Mouse (Mus musculus) CH12.LX (cell line): ENCODE measurements around the gene Myt1. TPM values are rescaled to one million over a fixed set of nuclear protein-coding genes. Genes with fewer than 3 reads are reported as not detected.

ENCODE experiments used
- DNase-seq: peaks from one replicate; pipeline ENCODE4 v3.0.0-alpha.2; 2013; ENCODE audit errors: extremely low read depth
- H3K27ac ChIP-seq: 2 replicates; pipeline ENCODE4 v1.5.1; 2012; ENCODE audit warnings: low read depth, mild to moderate bottlenecking, control low read depth, moderate library complexity; ENCODE audit not compliant: insufficient read depth
- H3K27me3 ChIP-seq: replicated peaks from 2 replicates; pipeline ENCODE3; 2012; ENCODE audit warnings: inconsistent platforms
- H3K36me3 ChIP-seq, 2 experiments: replicated peaks in 1 of 2; 2 replicates each; pipeline versions ENCODE3 to v1.6.1; 2012; ENCODE audit warnings: inconsistent platforms in 1 of 2, low read length in 1 of 2, mild to moderate bottlenecking in 1 of 2, mixed read lengths in 1 of 2, moderate library complexity in 1 of 2; ENCODE audit not compliant: control insufficient read depth in 1 of 2, insufficient read depth in 1 of 2
- H3K4me1 ChIP-seq, 2 experiments: 2 replicates each; pipeline ENCODE4 v1.6.1; 2012; ENCODE audit warnings: inconsistent platforms in 1 of 2, moderate library complexity in 1 of 2; ENCODE audit not compliant: insufficient read depth in 2 of 2, control insufficient read depth in 1 of 2
- H3K4me2 ChIP-seq: 2 replicates; pipeline ENCODE4 v1.6.1; 2012; ENCODE audit warnings: low read depth, mild to moderate bottlenecking, control low read depth; ENCODE audit not compliant: poor library complexity, insufficient read depth, severe bottlenecking
- H3K4me3 ChIP-seq, 3 experiments: fragments of 150-350 bp in 1 of 3; sonication (generic) in 1 of 3; replicated peaks in 1 of 3; 2 replicates each; pipeline versions ENCODE3 to v1.5.1; 2011 to 2012; ENCODE audit warnings: low read depth in 2 of 3, low read length in 2 of 3, mild to moderate bottlenecking in 2 of 3, moderate library complexity in 2 of 3, control low read depth in 1 of 3, improper control_type of control experiment in 1 of 3, inconsistent platforms in 1 of 3, mixed read lengths in 1 of 3; ENCODE audit not compliant: poor library complexity in 1 of 3
- H3K79me2 ChIP-seq: replicated peaks from 2 replicates; pipeline ENCODE4 v1.6.1; 2012; ENCODE audit warnings: mild to moderate bottlenecking, moderate library complexity; ENCODE audit not compliant: control insufficient read depth, poor library complexity, insufficient read depth, severe bottlenecking; ENCODE audit errors: extremely low read depth
- H3K9ac ChIP-seq: 2 replicates; pipeline ENCODE4 v1.6.1; 2012; ENCODE audit warnings: low read depth, mild to moderate bottlenecking, control low read depth, moderate library complexity; ENCODE audit not compliant: insufficient read depth
- H3K9me3 ChIP-seq: replicated peaks from 2 replicates; pipeline ENCODE3; 2012; ENCODE audit warnings: low read length, inconsistent platforms, mixed read lengths
- CHD2 ChIP-seq: IDR thresholded peaks from 2 replicates; pipeline ENCODE4 v1.6.1; 2011; ENCODE audit warnings: low read length, improper control_type of control experiment
- CTCF ChIP-seq, 2 experiments: IDR thresholded peaks in 1 of 2; conservative IDR thresholded peaks in 1 of 2; 2 replicates each; pipeline ENCODE4 v1.5.1; 2011 to 2012; ENCODE audit warnings: low read depth in 2 of 2, low read length in 2 of 2, improper control_type of control experiment in 1 of 2, inconsistent platforms in 1 of 2, mild to moderate bottlenecking in 1 of 2, moderate library complexity in 1 of 2
- EP300 ChIP-seq: IDR thresholded peaks from 2 replicates; pipeline ENCODE4 v1.6.1; 2011; ENCODE audit warnings: low read length, improper control_type of control experiment
- GABPA ChIP-seq: IDR thresholded peaks from 2 replicates; pipeline ENCODE4 v1.6.1; 2012; ENCODE audit warnings: low read depth, low read length, improper control_type of control experiment, inconsistent platforms; ENCODE audit not compliant: insufficient replicate concordance
- HCFC1 ChIP-seq: IDR thresholded peaks from 2 replicates; pipeline ENCODE4 v1.6.1; 2012; ENCODE audit warnings: low read depth, mild to moderate bottlenecking, inconsistent platforms, low read length, improper control_type of control experiment
- IRF4 ChIP-seq: IDR thresholded peaks from 2 replicates; pipeline ENCODE4 v1.6.1; 2014; ENCODE audit warnings: low read depth, mild to moderate bottlenecking, inconsistent platforms, low read length, improper control_type of control experiment
- KAT2A ChIP-seq: IDR thresholded peaks from 2 replicates; pipeline ENCODE4 v1.6.1; 2012; ENCODE audit warnings: low read length, improper control_type of control experiment, inconsistent platforms; ENCODE audit not compliant: insufficient replicate concordance
- MAFK ChIP-seq: IDR thresholded peaks from 2 replicates; pipeline ENCODE4 v1.6.1; 2011; ENCODE audit warnings: low read length, improper control_type of control experiment; ENCODE audit not compliant: insufficient replicate concordance
- MAX ChIP-seq: IDR thresholded peaks from 2 replicates; pipeline ENCODE4 v1.6.1; 2011; ENCODE audit warnings: low read length, improper control_type of control experiment
- MEF2A ChIP-seq: IDR thresholded peaks from 2 replicates; pipeline ENCODE4 v1.6.1; 2014; ENCODE audit warnings: low read depth, mild to moderate bottlenecking, inconsistent platforms, low read length, improper control_type of control experiment, borderline replicate concordance
- MYC ChIP-seq: IDR thresholded peaks from 2 replicates; pipeline ENCODE4 v1.6.1; 2011; ENCODE audit warnings: low read depth, mild to moderate bottlenecking, improper control_type of control experiment, low read length
- NELFE ChIP-seq: IDR thresholded peaks from 2 replicates; pipeline ENCODE4 v1.6.1; 2011; ENCODE audit warnings: low read depth, low read length, improper control_type of control experiment
- NRF1 ChIP-seq: IDR thresholded peaks from 2 replicates; pipeline ENCODE4 v1.6.1; 2014; ENCODE audit warnings: low read depth, mild to moderate bottlenecking, inconsistent platforms, low read length, improper control_type of control experiment, moderate library complexity
- POLR2A ChIP-seq: IDR thresholded peaks from 2 replicates; pipeline ENCODE4 v1.6.1; 2011; ENCODE audit warnings: low read depth, mild to moderate bottlenecking, improper control_type of control experiment, low read length
- POLR2AphosphoS2 ChIP-seq: IDR thresholded peaks from 2 replicates; pipeline ENCODE4 v1.6.1; 2011; ENCODE audit warnings: low read depth, low read length, improper control_type of control experiment
- SMC3 ChIP-seq: IDR thresholded peaks from 2 replicates; pipeline ENCODE4 v1.6.1; 2011; ENCODE audit warnings: low read depth, low read length, improper control_type of control experiment
- TBP ChIP-seq: conservative IDR thresholded peaks from 2 replicates; pipeline ENCODE4 v1.6.1; 2011; ENCODE audit warnings: low read depth, low read length, improper control_type of control experiment
- TCF12 ChIP-seq: IDR thresholded peaks from 2 replicates; pipeline ENCODE4 v1.6.1; 2014; ENCODE audit warnings: low read depth, mild to moderate bottlenecking, inconsistent platforms, low read length, improper control_type of control experiment
- UBTF ChIP-seq: IDR thresholded peaks from 2 replicates; pipeline ENCODE4 v1.6.1; 2012; ENCODE audit warnings: low read depth, mild to moderate bottlenecking, inconsistent platforms, low read length, improper control_type of control experiment, moderate library complexity
- USF1 ChIP-seq: IDR thresholded peaks from 2 replicates; pipeline ENCODE4 v1.6.1; 2014; ENCODE audit warnings: low read depth, mild to moderate bottlenecking, inconsistent platforms, low read length, improper control_type of control experiment
- ZC3H11A ChIP-seq: IDR thresholded peaks from 2 replicates; pipeline ENCODE4 v1.6.1; 2012; ENCODE audit warnings: low read depth, mild to moderate bottlenecking, inconsistent platforms, low read length, improper control_type of control experiment
- ZKSCAN1 ChIP-seq: IDR thresholded peaks from 2 replicates; pipeline ENCODE4 v1.6.1; 2012; ENCODE audit warnings: low read depth, inconsistent platforms, low read length, improper control_type of control experiment, borderline replicate concordance
- dilution Hi-C: fragments of 300-500 bp; cut with MboI; formaldehyde crosslinking; loops from 2 replicates; pipeline ENCODE4 v1.14.3; 2020; ENCODE audit warnings: low sequenced_read_pairs; ENCODE audit not compliant: extremely low pct_unique_long_range_greater_than_20kb, extremely low pct_ligation_motif_present
- in situ Hi-C: fragments of 300-500 bp; cut with MboI; formaldehyde crosslinking; loops from 3 replicates; pipeline ENCODE4 v1.14.3; 2019; ENCODE audit warnings: low sequenced_read_pairs, low pct_ligation_motif_present, low pct_unique_long_range_greater_than_20kb, mixed read lengths
- polyA plus RNA-seq: library from polyadenylated mRNA; unstranded; fragments of >175 nt; gene quantifications from 2 replicates; pipeline ENCODE4 v1.2.1, GENCODE M21; 2012; ENCODE audit warnings: low read depth; ENCODE audit not compliant: insufficient read length
- total RNA-seq, 2 experiments: library from RNA; depleted of rRNA; stranded (reverse); fragments of 300-350 nt in 1 of 2; fragments of >200 nt in 1 of 2; gene quantifications; 2 replicates each; pipeline ENCODE4 v1.2.3; 2012 to 2014

Gene Myt1
- total and polyA plus RNA-seq, 3 experiments = not detected

- TF ChIP-seq ZC3H11A = no peak
- no peak for TF ChIP-seq POLR2AphosphoS2
- TF ChIP-seq CHD2 = no peak
- no peak for TF ChIP-seq MAFK
- no peak for TF ChIP-seq KAT2A
- no peak for TF ChIP-seq CTCF (conservative IDR thresholded peaks at IDR 0.05 in 1 of 2, IDR thresholded peaks at IDR 0.05 in 1 of 2; ENCODE audit: low read depth in 2 of 2, low read length in 2 of 2)
- no peak for TF ChIP-seq ZKSCAN1
- no peak for TF ChIP-seq MEF2A
- TF ChIP-seq UBTF = no peak
- no peak for TF ChIP-seq MYC
- no peak for TF ChIP-seq TBP
- TF ChIP-seq MAX = no peak
- no peak for TF ChIP-seq POLR2A
- no peak for TF ChIP-seq USF1
- in situ Hi-C loops = no loop called here
- dilution Hi-C loops = no loop called here
- no peak overlapping the region for H3K4me3 ChIP-seq
- H3K27me3 ChIP-seq = peaks cover 94% of the 10 kb centered on the region
- H3K79me2 ChIP-seq = no peaks in the 10 kb centered on the region
- H3K36me3 ChIP-seq = no peaks in the 10 kb centered on the region
- H3K9ac ChIP-seq = no peak overlapping the region
- H3K27ac ChIP-seq = no peak overlapping the region
- H3K4me1 ChIP-seq = no peaks in the 10 kb centered on the region
- DNase-seq = no peak
- H3K4me2 ChIP-seq = no peak overlapping the region
- H3K9me3 ChIP-seq = no peaks in the 10 kb centered on the region
These were observed 875 bp downstream of the Myt1 start for GRCm38 (mm10) chr2:181763886-181764527.

- Histone ChIP-seq H3K79me2 (no peaks in the 10 kb centered on the region), H3K9me3 (no peaks in the 10 kb centered on the region), H3K36me3 (no peaks in the 10 kb centered on the region), H3K4me1 (no peaks in the 10 kb centered on the region), H3K4me3 (no peak overlapping the region), H3K9ac (no peak overlapping the region), H3K27me3 (peaks cover 94% of the 10 kb centered on the region), H3K27ac (no peak overlapping the region), H3K4me2 (no peak overlapping the region)
- DNase-seq = peak; percentile 4
- TF ChIP-seq IRF4 (no peak), ZKSCAN1 (no peak), USF1 (no peak), POLR2A (no peak), TCF12 (no peak), HCFC1 (no peak), NELFE (no peak), GABPA (no peak), TBP (no peak), EP300 (no peak), NRF1 (no peak), SMC3 (no peak)
- in situ Hi-C loops = no loop called here
- dilution Hi-C loops = no loop called here
These were observed 1.5 kb downstream of the Myt1 start for GRCm38 (mm10) chr2:181764600-181764999.
